Mouse (Mus musculus): Measurements from ENCODE around the gene Znrf2.

DNA sequence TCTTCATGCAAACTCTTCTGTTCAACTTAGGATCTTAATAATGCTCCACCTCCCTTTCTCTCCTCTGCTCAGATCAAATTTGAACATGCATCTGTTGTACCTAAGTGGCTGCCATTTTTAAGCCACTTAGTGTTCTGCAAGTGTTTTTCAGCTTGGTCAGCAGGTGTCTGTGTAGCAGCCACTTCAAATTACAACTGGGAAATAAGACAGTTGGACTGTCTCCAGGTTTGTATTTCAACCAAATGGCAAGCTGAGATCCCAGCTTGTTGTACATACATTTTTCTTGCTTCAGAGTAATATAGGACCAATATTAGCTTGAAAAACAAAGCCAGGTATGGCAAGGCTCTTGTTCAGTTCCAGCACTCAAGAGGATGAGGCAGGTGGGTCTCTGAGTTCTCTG, 61.8 kb downstream of the Znrf2 start:
- no peak for TF ChIP-seq GATA1 (IDR thresholded peaks at IDR 0.05; ENCODE audit: low read length)
- no peak for TF ChIP-seq TAL1 (IDR thresholded peaks at IDR 0.05; ENCODE audit: low read length)
